Mouse (Mus musculus) liver, embryonic 16.5 days (tissue): ENCODE measurements at regions not wholly inside any gene's neighbourhood (a gene's known extent, or its start where the extent isn't known, plus 50 kb on each side); places are given as distances from the start of the nearest gene placed in this dataset.

Experiments used
- ATAC-seq: fragments of 200-750 bp; cut with Nextera tagmentation; 2 replicates; pipeline ENCODE4 v1.8.0; 2017; ENCODE audit warnings: low read depth, mild to moderate bottlenecking, moderate number of reproducible peaks, moderate library complexity
- H3K27ac ChIP-seq: fragments of 300-500 bp; sonication (generic); 2 replicates; pipeline ENCODE4 v1.5.1; 2014; ENCODE audit warnings: mild to moderate bottlenecking, low read length
- H3K27me3 ChIP-seq: fragments of 300-500 bp; sonication (generic); 2 replicates; pipeline ENCODE4 v1.6.1; 2014; ENCODE audit warnings: low read depth, low read length, mixed read lengths; ENCODE audit not compliant: control insufficient read depth, insufficient read depth
- H3K36me3 ChIP-seq: fragments of 300-500 bp; sonication (generic); 2 replicates; pipeline ENCODE4 v1.6.1; 2014; ENCODE audit warnings: mild to moderate bottlenecking; ENCODE audit not compliant: control insufficient read depth, insufficient read depth
- H3K4me1 ChIP-seq: fragments of 300-500 bp; sonication (generic); 2 replicates; pipeline ENCODE4 v1.6.1; 2014; ENCODE audit warnings: low read depth, low read length, mixed read lengths; ENCODE audit not compliant: control insufficient read depth
- H3K4me2 ChIP-seq: fragments of 300-500 bp; sonication (generic); 2 replicates; pipeline ENCODE4 v1.6.1; 2014; ENCODE audit warnings: low read depth, low read length, mixed read lengths
- H3K4me3 ChIP-seq: fragments of 300-500 bp; sonication (generic); 2 replicates; pipeline ENCODE4 v1.5.1; 2014; ENCODE audit warnings: low read depth, mild to moderate bottlenecking, low read length
- H3K9ac ChIP-seq: fragments of 300-500 bp; sonication (generic); 2 replicates; pipeline ENCODE4 v1.6.1; 2014; ENCODE audit warnings: low read depth, low read length
- H3K9me3 ChIP-seq: fragments of 300-500 bp; sonication (generic); replicated peaks from 2 replicates; pipeline ENCODE4 v1.6.1; 2016; ENCODE audit warnings: low read length; ENCODE audit not compliant: control insufficient read depth
- WGBS: fragments of 180-500 bp; shearing (Covaris S2); extraction: QIAGEN DNeasy Blood & Tissue Kit; methylation state at CpG from one replicate; pipeline ENCODE4 v1.1.7; 2014; ENCODE audit not compliant: insufficient replicate concordance; 5-methylcytosine and 5-hydroxymethylcytosine counted together

DNA sequence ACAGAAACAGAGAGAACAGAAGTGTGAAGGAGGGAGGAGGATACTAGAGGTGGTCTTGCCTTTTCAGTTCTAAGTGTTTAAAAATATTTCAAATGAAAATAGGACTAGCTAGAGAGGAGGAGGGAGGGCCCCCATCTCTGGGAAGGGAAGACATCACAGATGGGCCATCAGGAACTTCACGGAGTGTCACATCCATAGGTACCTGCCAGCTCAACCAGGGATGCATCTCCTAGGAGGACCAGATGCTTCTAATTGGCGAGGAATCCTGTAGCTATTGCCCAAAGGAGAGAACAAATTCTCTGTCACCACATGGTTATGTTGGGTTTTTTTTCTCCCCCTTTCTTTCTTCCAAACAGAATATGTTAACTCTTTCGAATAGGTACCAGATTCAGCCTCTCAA is 158.7 kb upstream of the Castor2 start:
- Histone ChIP-seq H3K4me3 (no peak overlapping the region), H3K36me3 (no peaks in the 10 kb centered on the region), H3K4me1 (no peaks in the 10 kb centered on the region), H3K27me3 (no peaks in the 10 kb centered on the region), H3K4me2 (no peak overlapping the region), H3K9ac (no peak overlapping the region), H3K27ac (no peak overlapping the region), H3K9me3 (no peaks in the 10 kb centered on the region)
- ATAC-seq = no peak
- 45% methylated on average over 3 of the region's 3 CpGs for WGBS

DNA sequence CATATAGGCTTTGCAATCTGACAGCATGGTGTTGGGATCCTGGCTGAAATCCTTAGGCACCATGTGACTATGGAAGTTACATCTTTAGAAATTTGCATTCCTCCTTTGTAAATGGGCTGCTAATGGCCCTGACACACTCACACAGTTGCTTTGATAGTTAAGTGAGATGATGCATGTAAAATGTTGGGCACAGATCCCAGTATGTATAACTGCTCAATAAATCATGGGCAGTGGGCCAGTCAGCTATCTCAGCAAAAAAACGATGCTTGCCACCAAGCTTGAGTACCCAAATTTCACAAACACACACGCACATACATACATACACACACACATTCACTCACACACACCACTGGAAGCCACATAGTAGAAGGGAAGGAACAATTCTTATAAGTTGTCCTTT is 159.5 kb upstream of the Castor2 start:
- Histone ChIP-seq H3K4me3 (no peak overlapping the region), H3K27me3 (no peaks in the 10 kb centered on the region), H3K9ac (no peak overlapping the region), H3K36me3 (no peaks in the 10 kb centered on the region), H3K4me2 (no peak overlapping the region), H3K4me1 (no peaks in the 10 kb centered on the region), H3K27ac (no peak overlapping the region), H3K9me3 (no peaks in the 10 kb centered on the region)
- WGBS = 54% methylated on average over 2 of the region's 2 CpGs
- no peak for ATAC-seq

DNA sequence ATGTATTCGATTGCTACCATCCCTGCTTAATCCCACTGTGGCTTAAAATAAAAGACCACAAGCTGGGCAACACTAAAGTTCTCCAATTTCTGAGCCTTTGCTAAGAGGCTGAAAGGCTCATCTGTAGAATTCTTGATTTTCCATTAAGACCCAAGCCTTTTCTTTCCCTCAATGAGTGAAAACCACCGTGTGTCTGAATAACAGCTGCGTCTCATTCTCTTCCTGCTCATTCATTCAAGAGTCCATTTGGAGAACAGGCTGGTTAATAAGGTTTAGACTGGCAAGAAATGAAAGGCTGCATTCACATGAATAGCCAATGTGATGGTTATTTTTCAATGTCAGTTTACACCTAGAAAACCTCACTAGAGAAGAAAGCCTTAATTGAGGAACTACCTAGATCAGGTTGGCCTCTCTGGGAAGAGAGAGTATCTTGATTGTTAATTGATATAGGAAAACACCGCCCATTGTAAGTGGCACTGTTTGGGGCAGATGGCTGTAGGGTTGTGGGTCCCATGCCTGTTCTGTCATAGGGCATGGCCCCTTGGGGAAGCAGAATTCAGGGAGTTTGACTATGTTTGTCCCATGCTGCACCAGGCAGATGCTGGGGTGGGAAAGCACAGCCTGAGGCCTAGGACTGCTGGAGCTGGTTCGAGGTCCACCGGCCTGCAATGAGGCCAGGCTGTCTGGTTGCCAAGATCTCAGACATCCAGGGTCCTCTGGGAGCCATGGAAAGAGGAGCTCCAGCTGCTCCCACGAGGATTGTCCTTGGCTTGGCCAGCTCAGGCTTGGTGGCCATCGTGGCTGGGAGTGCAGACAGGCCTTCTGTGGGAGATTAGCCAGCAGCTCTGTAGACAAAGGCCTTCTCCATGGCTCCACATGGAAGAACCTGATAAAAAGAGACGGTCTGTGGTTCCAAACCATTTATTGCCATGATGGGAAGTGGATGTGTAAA is 161.3 kb upstream of the Castor2 start:
- 57% methylated on average over 9 of the region's 9 CpGs for WGBS
- Histone ChIP-seq H3K9ac (no peak overlapping the region), H3K36me3 (no peaks in the 10 kb centered on the region), H3K4me2 (no peak overlapping the region), H3K27me3 (no peaks in the 10 kb centered on the region), H3K4me1 (no peaks in the 10 kb centered on the region), H3K4me3 (no peak overlapping the region), H3K9me3 (no peaks in the 10 kb centered on the region), H3K27ac (no peak overlapping the region)
- ATAC-seq = no peak

DNA sequence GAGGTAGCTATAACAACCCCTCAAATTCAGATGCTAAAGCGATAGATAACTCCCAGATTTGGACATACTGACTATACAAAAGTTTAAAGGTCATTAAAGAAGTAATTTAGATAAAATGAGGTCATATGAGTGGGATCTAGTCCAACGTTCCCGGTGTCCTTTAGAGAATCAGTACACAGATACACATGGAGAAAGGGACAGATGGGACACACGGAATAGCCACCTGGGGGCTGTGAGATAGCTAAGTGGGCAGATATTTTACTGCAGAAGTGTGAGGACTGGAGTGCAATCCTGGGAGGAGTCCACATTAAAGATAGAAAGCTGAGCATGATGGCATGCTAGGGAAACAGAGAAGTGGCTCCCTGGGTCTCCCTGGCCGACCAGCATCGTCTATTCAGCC is 164.1 kb upstream of the Castor2 start:
- Histone ChIP-seq H3K36me3 (no peaks in the 10 kb centered on the region), H3K4me1 (no peaks in the 10 kb centered on the region), H3K27ac (no peak overlapping the region), H3K4me2 (no peak overlapping the region), H3K9me3 (no peaks in the 10 kb centered on the region), H3K27me3 (no peaks in the 10 kb centered on the region), H3K4me3 (no peak overlapping the region), H3K9ac (no peak overlapping the region)
- no peak for ATAC-seq
- WGBS = 63% methylated on average over 6 of the region's 6 CpGs

DNA sequence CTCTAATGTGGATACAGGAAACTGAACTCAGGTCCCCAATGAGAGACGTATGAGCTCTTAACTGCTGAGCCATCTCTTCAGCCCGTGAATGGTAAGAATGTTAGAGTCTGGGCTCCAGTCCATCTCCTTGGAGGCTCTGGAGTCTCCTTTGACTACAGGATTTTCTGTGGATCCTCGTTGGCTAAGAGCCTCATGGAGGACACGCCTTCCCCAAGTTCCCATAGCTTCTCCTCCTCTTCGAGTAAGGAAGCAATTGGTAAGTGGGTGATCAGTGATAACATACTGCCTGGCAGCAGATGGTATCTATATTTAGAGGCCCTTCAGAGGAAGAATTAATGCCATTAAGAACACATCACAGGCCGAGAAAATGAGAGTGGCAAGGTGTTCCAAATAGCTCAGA is 164.5 kb upstream of the Castor2 start:
- no peaks in the 10 kb centered on the region for H3K36me3 ChIP-seq
- H3K27me3 ChIP-seq = no peaks in the 10 kb centered on the region
- no peak overlapping the region for H3K27ac ChIP-seq
- no peak overlapping the region for H3K4me3 ChIP-seq
- no peak overlapping the region for H3K9ac ChIP-seq
- H3K4me1 ChIP-seq = no peaks in the 10 kb centered on the region
- no peak overlapping the region for H3K4me2 ChIP-seq
- WGBS = 45% methylated on average over 6 of the region's 6 CpGs
- no peaks in the 10 kb centered on the region for H3K9me3 ChIP-seq
- no peak for ATAC-seq

DNA sequence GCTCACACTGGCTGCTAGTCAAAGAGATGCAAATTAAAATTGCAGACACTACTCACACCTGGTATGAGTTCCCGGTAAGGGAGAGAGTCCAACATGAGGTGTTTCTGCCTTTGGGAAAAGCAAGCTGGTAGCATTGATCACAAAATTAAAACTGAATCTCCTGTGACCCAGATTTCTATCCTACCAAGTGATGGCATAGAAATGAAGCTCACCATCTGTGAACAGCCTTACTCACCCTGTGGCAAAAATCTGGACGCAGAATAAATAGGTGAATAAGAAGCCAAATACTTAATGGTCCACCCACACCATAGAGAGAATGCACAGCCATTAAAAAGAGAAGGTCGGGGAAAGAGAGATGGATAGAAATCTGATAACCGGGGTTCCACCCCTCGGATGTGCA is 169.4 kb upstream of the Castor2 start:
- no peak for ATAC-seq
- Histone ChIP-seq H3K4me1 (no peaks in the 10 kb centered on the region), H3K27ac (no peak overlapping the region), H3K9me3 (no peaks in the 10 kb centered on the region), H3K36me3 (no peaks in the 10 kb centered on the region), H3K4me3 (no peak overlapping the region), H3K27me3 (no peaks in the 10 kb centered on the region), H3K4me2 (no peak overlapping the region), H3K9ac (no peak overlapping the region)
- WGBS = 69% methylated on average over 5 of the region's 5 CpGs

DNA sequence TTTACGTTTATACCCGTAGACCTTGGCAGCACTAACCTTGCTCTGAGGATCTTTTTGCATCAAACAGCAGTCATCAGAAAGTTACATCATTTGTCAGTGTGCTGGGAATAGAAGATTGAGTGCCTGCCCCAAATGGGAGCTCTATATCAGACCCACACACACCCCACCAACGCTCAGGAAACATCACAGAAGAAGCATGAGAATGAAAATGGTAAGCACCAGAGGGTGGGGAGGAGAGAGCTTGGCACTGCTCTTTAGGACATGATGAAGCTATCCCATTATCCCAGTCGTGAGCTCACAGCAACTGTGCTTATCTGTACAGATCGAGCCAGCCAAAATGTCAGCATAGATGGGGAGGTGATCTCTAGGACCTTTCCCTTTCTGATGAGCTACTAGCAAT is 172.5 kb upstream of the Castor2 start:
- Histone ChIP-seq H3K36me3 (no peaks in the 10 kb centered on the region), H3K4me3 (no peak overlapping the region), H3K9me3 (no peaks in the 10 kb centered on the region), H3K4me2 (no peak overlapping the region), H3K4me1 (no peaks in the 10 kb centered on the region), H3K9ac (no peak overlapping the region), H3K27ac (no peak overlapping the region), H3K27me3 (no peaks in the 10 kb centered on the region)
- 58% methylated on average over 5 of the region's 5 CpGs for WGBS
- ATAC-seq = no peak

DNA sequence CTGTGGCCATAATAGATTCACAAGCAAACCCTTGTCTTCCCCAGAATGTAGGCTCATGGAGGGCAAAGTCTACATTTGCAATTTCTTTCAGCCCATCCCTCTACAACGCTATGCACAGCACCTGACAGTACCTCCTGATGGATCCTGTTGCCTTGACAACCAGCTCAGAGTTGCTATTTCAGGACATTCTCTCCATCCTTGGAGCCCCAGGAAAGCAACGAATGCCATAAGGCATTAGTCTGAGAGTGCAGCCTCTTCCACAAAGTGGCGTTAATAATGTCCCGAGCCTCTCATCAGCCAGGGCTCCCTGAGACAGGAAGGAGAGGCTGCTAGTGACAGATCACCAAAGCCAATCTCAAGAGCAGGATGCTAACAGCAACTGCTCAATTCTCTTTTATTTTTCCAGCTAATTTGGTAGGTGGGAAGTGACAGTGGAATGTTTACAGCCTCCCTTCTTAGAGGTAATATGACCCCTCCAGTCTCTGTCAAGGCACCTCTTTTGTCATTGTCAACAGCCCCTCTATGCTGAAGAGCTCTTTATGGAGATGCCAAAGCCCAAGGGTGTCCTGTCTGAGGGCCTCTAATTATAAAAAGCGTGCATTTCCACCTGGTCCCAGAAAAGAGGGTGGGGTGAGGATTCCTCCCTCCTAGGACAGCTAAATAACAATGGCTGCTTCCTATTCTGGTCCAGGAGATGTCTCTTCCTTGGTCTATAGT is 174.2 kb upstream of the Castor2 start:
- WGBS = 35% methylated on average over 5 of the region's 5 CpGs
- Histone ChIP-seq H3K27ac (no peak overlapping the region), H3K4me3 (no peak overlapping the region), H3K36me3 (no peaks in the 10 kb centered on the region), H3K9me3 (no peaks in the 10 kb centered on the region), H3K4me2 (no peak overlapping the region), H3K9ac (no peak overlapping the region), H3K4me1 (no peaks in the 10 kb centered on the region), H3K27me3 (no peaks in the 10 kb centered on the region)
- ATAC-seq = no peak

DNA sequence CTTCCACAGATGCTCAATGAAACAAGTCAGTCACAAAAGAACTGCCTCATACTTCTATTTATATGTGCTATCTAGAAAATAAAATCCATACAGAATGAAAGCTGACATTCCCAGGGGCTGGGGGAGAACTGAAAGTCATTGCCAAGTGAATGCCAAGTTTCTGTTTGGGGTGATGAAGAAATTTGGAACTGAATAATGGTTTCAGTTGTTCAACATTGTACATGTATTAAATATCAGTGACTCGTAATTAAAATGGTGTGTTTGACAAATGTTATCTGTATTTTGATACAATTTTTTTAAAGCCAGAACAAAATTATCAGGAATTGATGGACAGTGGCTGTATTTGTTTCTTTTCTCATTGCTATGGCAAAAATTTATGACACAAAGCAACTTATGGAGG is 177.3 kb upstream of the Castor2 start:
- no peaks in the 10 kb centered on the region for H3K4me1 ChIP-seq
- no peak overlapping the region for H3K4me2 ChIP-seq
- ATAC-seq = no peak
- no peaks in the 10 kb centered on the region for H3K27me3 ChIP-seq
- H3K4me3 ChIP-seq = no peak overlapping the region
- no peaks in the 10 kb centered on the region for H3K36me3 ChIP-seq
- no peak overlapping the region for H3K9ac ChIP-seq
- no peak overlapping the region for H3K27ac ChIP-seq
- no peaks in the 10 kb centered on the region for H3K9me3 ChIP-seq
- 58% methylated on average over 1 of the region's 1 CpGs for WGBS
